Mouse (Mus musculus): ENCODE measurements around the gene Hist1h2be.

- TF ChIP-seq CTCF (IDR thresholded peaks at IDR 0.05; ENCODE audit: extremely low read depth, insufficient read length, insufficient replicate concordance, low read depth, low read length): no peak
- no peak for TF ChIP-seq POLR2A (IDR thresholded peaks at IDR 0.05; ENCODE audit: low read depth, low read length)
These were observed 56.4 kb downstream of the Hist1h2be start for GRCm38 (mm10) chr13:23564482-23564881.

Measured in small intestine, adult 2 months (tissue).